Mouse (Mus musculus) limb, embryonic 14.5 days (tissue): ENCODE data around the gene Fam196b. TPM values are rescaled to one million over a fixed set of nuclear protein-coding genes. Genes with fewer than 3 reads are reported as not detected.

Experiments used
- ATAC-seq: fragments of 200-750 bp; cut with Nextera tagmentation; 2 replicates; pipeline ENCODE4 v1.8.0; 2017; ENCODE audit warnings: low read depth, moderate number of reproducible peaks, moderate TSS enrichment; ENCODE audit not compliant: low FRiP score
- DNase-seq: peaks from one replicate; pipeline ENCODE4 v3.0.0-alpha.2; 2015; ENCODE audit warnings: low spot score
- H3K27ac ChIP-seq: fragments of 300-500 bp; sonication (generic); replicated peaks from 2 replicates; pipeline ENCODE4 v1.5.1; 2014; ENCODE audit warnings: low read depth, mild to moderate bottlenecking, low read length, moderate library complexity, mixed read lengths
- H3K27me3 ChIP-seq: fragments of 300-500 bp; sonication (generic); 2 replicates; pipeline ENCODE4 v1.6.1; 2014; ENCODE audit warnings: low read length, mixed read lengths; ENCODE audit not compliant: control insufficient read depth, insufficient read depth
- H3K36me3 ChIP-seq: fragments of 300-500 bp; sonication (generic); 2 replicates; pipeline ENCODE4 v1.6.1; 2014; ENCODE audit warnings: mild to moderate bottlenecking, low read length, moderate library complexity, mixed read lengths; ENCODE audit not compliant: control insufficient read depth, insufficient read depth
- H3K4me1 ChIP-seq: fragments of 300-500 bp; sonication (generic); 2 replicates; pipeline ENCODE4 v1.6.1; 2014; ENCODE audit warnings: antibody characterized with exemption, low read length, mixed read lengths; ENCODE audit not compliant: control insufficient read depth, insufficient read depth
- H3K4me2 ChIP-seq: fragments of 300-500 bp; sonication (generic); replicated peaks from 2 replicates; pipeline ENCODE4 v1.6.1; 2014; ENCODE audit warnings: low read depth, mild to moderate bottlenecking, low read length, moderate library complexity; ENCODE audit not compliant: severe bottlenecking
- H3K4me3 ChIP-seq: fragments of 300-500 bp; sonication (generic); replicated peaks from 2 replicates; pipeline ENCODE4 v1.5.1; 2014; ENCODE audit warnings: low read length
- H3K9ac ChIP-seq: fragments of 300-500 bp; sonication (generic); 2 replicates; pipeline ENCODE4 v1.6.1; 2014; ENCODE audit warnings: mild to moderate bottlenecking, low read depth, low read length, moderate library complexity; ENCODE audit not compliant: severe bottlenecking
- H3K9me3 ChIP-seq: fragments of 300-500 bp; sonication (generic); 2 replicates; pipeline ENCODE4 v1.6.1; 2016; ENCODE audit warnings: low read length; ENCODE audit not compliant: control insufficient read depth
- POLR2A ChIP-seq: fragments of 200-500 bp; IDR thresholded peaks from 2 replicates; pipeline ENCODE4 v1.8.0; 2012; ENCODE audit warnings: inconsistent platforms, mild to moderate bottlenecking, moderate library complexity, borderline replicate concordance; ENCODE audit not compliant: insufficient read depth, insufficient read length; ENCODE audit errors: extremely low read depth
- WGBS: fragments of 180-500 bp; shearing (Covaris S2); extraction: QIAGEN DNeasy Blood & Tissue Kit; methylation state at CpG from one replicate; pipeline ENCODE4 v1.1.7; 2014; 5-methylcytosine and 5-hydroxymethylcytosine counted together
- polyA plus RNA-seq, 2 experiments: library from polyadenylated mRNA; depleted of rRNA in 1 of 2; stranded (reverse) in 1 of 2; unstranded in 1 of 2; fragments of >200 nt; fragmentation: Nextera tagmentation in 1 of 2; extraction: Ambion mirVana in 1 of 2; gene quantifications; 2 replicates each; pipeline versions ENCODE4 v1.2.1 to v1.2.3; 2012 to 2014

The Fam196b gene
- polyA plus RNA-seq (2012; rRNA removed) = 2.2 and 2.5 TPM in 2 replicates
- 1.1 and 1.5 TPM in 2 replicates for polyA plus RNA-seq (2014; fragmentation: Nextera tagmentation; extraction: Ambion mirVana)

DNA sequence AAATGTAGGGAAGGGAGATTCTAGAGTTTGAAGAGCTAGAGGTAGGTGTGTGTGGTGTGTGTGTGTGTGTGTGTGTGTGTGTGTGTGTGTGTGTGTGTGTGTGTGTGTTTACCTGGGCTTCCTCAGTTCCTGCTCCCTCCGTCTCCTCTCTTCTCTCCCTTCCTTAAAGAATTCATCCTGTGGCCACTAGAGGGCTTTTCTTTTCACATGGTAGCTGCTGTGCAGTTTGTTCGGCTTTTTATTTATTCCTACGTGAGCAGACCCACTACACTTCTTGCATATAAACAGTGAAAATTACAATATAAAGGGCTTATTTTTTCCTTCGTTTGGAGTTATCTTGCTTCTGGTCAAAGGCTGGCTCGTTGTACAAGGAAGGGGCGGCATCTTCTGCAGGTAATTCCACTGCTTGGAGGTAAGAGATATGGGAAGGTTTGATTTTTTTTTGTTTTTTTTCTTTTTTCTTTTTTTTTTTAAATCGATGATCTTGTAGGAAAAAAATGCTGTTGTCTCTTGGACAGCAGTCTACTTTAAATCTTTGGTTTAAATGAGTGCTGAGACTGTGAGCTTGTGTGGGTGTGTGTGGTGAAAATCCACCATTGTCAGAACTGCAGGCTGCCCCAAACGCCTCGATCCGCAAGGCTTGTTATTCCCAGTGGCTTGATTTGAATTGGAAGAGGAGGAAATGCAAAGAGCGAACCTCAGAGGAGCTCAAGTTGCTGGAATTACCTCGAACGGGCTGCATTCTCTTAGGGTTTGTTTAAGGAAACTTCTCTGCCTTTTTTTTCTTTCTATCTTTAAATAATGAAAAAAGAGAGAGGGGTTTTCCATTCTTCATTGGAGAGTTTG lies at the start of gene Fam196b:
Gene Fam196b (plus strand): TSS at position 289 of the 846 bp plus-strand sequence.
- peak; percentile 76 for DNase-seq
- H3K27me3 ChIP-seq = no peaks in the 10 kb centered on the region
- H3K9me3 ChIP-seq = no peaks in the 10 kb centered on the region
- no peak for TF ChIP-seq POLR2A
- H3K4me3 ChIP-seq = peak within 1 kb of the TSS; percentile 31
- WGBS = 3% methylated on average over 13 of the region's 13 CpGs
- H3K36me3 ChIP-seq = no peaks in the 10 kb centered on the region
- peaks cover 11% of the 10 kb centered on the region for H3K4me1 ChIP-seq
- ATAC-seq = 0 out of 2 replicates have a peak, but pooled peaks have one; percentile 72
- no peak within 1 kb of the TSS for H3K27ac ChIP-seq
- H3K4me2 ChIP-seq = peak within 1 kb of the TSS; percentile 51
- no peak within 1 kb of the TSS for H3K9ac ChIP-seq

DNA sequence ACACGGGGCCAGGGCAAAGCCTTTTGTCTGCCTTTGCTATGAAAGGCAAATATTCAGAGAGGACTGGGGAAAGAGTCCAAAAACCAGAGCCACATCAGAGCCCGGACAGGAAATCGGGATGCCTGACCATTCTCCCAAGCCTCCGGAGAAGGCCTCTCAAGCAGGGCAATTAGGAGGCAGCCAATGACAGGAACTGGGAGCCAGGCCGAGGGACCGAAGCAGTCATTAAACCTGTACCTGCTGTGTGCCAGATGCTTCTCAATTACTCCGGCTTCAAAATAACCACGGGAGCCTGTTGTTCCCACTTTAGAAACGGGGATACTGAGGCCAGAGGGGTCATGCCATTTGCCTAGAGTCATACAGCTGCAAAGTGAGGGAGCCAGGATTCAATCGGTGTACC lies 42.6 kb upstream of the Fam196b start:
- no peaks in the 10 kb centered on the region for H3K27me3 ChIP-seq
- 18% methylated on average over 10 of the region's 10 CpGs for WGBS
- no peak overlapping the region for H3K9ac ChIP-seq
- ATAC-seq = no peak
- no peak for TF ChIP-seq POLR2A
- H3K36me3 ChIP-seq = no peaks in the 10 kb centered on the region
- no peak overlapping the region for H3K4me3 ChIP-seq
- H3K4me2 ChIP-seq = no peak overlapping the region
- DNase-seq = no peak
- no peak overlapping the region for H3K27ac ChIP-seq
- H3K4me1 ChIP-seq = no peaks in the 10 kb centered on the region
- no peaks in the 10 kb centered on the region for H3K9me3 ChIP-seq

DNA sequence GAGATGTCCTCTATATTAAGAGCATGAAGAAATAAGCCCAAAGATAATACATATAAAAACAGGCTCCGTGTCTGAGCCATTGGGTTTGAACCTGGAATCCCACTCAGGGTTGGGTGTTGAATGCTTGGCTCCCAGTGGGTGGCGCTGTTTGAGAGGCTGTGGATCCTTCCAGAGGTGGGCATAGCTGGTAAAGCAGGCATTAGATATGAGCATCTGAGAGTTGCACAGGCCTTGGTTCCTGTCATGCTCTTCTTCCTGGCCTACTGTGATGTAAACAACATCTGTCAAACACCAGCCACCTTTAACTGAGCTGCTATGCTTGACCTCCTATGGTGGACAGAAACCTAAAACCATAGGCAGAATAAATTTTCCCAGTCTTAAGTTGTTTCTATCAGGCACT lies 38.7 kb upstream of the Fam196b start:
- Histone ChIP-seq H3K4me1 (no peaks in the 10 kb centered on the region), H3K27me3 (no peaks in the 10 kb centered on the region), H3K36me3 (no peaks in the 10 kb centered on the region), H3K4me3 (no peak overlapping the region), H3K9me3 (no peaks in the 10 kb centered on the region), H3K9ac (no peak overlapping the region), H3K4me2 (no peak overlapping the region), H3K27ac (no peak overlapping the region)
- no peak for ATAC-seq
- no peak for DNase-seq
- no peak for TF ChIP-seq POLR2A
- 47% methylated on average over 2 of the region's 2 CpGs for WGBS

DNA sequence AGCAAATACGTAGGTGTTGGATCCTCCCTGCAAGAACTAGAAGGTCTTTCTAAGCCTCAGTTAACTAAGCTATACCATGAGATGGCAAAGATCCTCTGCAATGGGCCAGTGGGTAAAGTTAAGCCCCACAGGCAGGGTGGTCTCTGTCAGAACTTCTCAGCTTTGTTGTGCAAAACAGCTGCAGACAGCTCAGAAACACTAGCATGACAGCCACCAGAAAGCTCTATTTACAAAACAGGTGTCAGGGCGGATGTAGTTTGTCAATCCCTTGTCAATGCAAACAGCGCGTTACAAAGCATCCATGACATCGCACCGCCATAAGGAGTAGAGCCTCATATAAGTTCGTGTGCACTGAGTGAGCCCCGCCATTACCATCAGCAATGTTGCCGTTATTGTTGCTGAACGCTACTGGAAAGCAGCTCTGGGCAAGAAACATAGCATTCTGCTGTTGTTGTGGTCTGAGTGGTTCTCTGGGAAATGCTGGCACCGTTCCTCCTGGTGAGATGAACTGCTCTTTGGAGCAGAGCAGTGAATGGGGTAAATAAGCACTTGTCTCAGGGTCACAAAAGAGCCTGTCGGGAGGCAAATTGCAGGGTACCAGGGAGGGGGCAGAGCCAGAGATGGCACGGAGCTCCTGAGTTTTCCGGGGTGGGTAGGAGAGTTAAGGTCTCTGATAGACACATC lies 38.1 kb upstream of the Fam196b start:
- H3K27me3 ChIP-seq = no peaks in the 10 kb centered on the region
- DNase-seq (no peak), ATAC-seq (no peak)
- WGBS = 65% methylated on average over 14 of the region's 14 CpGs
- no peaks in the 10 kb centered on the region for H3K36me3 ChIP-seq
- H3K4me2 ChIP-seq = no peak overlapping the region
- TF ChIP-seq POLR2A = no peak
- H3K4me1 ChIP-seq = no peaks in the 10 kb centered on the region
- no peak overlapping the region for H3K4me3 ChIP-seq
- no peaks in the 10 kb centered on the region for H3K9me3 ChIP-seq
- no peak overlapping the region for H3K9ac ChIP-seq
- H3K27ac ChIP-seq = no peak overlapping the region

DNA sequence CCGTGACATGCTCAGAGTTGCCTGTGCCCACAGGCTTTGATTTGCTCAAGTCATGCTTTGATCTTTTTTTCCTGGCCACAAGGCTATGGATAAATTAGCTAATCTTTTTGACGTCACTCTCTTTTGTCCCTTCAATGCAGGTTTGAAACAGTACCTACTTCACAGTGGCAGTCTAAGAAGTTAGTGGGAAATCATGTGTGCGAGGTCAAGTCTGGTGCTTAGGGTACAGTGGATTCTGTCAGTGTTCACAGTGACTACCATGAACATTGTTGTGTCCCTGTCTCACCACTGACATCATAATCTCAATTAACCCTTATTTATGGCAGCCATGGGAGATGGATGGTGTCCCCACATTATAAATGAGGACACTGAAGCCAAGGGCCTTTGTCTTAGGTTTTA lies 37.6 kb upstream of the Fam196b start:
- DNase-seq = no peak
- H3K4me2 ChIP-seq = no peak overlapping the region
- H3K27me3 ChIP-seq = no peaks in the 10 kb centered on the region
- no peaks in the 10 kb centered on the region for H3K36me3 ChIP-seq
- no peak for ATAC-seq
- no peak overlapping the region for H3K4me3 ChIP-seq
- WGBS = 69% methylated on average over 3 of the region's 3 CpGs
- no peak overlapping the region for H3K9ac ChIP-seq
- no peak overlapping the region for H3K27ac ChIP-seq
- no peak for TF ChIP-seq POLR2A
- H3K9me3 ChIP-seq = no peaks in the 10 kb centered on the region
- no peaks in the 10 kb centered on the region for H3K4me1 ChIP-seq
